Mouse (Mus musculus): ENCODE data around the gene Klhl11.

Gene Klhl11

DNA sequence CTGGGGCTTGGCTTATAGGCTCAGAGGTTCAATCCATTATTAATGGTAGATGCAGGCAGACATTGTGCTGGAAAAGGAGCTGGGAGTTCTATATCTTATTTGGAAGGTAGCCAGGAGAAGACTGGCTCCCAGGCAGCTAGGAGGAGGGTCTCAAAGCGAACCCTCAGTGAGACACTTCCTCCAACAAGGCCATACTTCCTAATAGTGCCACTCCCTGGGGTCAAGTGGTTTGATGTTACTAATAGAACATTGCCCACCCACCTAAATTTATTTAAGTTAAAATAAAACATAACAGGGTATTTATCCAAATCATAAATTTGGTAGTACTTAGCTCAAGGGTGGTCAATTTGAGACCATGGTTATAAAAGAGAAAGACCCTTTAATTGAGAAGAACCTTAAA, 6.7 kb downstream of the Klhl11 start:
- DNase-seq: no peak

DNA sequence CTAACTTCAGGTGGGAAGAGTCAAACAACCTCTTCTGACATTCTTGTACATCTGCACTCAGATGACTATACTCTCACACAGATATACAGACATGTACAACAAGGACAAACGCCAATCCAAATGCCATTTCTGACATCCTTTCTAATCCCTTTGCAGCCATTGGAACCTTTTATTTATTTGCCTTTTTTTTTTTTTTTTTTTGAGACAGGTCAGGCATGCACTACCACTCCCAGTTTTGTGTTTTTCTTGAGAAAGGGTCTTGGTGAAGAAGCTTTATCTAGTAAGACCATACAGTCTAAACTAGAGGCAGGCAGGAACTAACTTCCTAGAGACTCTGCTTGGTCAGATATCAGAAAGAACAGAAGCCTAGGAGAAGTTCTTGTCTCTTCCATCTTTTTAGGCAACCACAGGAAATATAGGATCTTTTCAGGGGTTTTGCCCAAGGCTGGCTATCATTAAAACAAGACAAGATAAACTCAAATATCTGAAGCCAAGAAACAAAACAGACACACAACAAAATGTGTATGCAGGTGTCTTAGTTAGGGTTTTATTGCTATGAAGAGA, 7.2 kb downstream of the Klhl11 start:
- DNase-seq: no peak

DNA sequence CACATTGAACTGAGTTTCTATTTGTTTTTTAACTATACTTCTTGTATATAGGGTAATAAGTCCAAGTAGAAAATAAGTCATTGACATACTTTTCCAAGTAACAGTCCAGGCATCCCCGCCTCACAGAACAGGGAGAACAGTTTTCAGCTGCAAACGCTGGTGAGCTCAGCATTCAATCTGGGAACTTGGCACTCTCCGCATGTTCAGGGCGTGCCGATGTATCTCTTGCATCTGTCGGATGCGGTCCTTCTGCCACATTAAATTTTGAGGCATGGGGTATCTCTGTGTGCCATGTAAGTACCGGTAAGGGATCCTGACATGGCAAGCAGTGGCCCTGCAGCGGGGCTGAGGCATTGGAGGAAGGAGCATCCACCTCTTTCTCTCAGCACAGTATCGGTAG, 9.8 kb downstream of the Klhl11 start:
- DNase-seq: peak; percentile 23 to 29

DNA sequence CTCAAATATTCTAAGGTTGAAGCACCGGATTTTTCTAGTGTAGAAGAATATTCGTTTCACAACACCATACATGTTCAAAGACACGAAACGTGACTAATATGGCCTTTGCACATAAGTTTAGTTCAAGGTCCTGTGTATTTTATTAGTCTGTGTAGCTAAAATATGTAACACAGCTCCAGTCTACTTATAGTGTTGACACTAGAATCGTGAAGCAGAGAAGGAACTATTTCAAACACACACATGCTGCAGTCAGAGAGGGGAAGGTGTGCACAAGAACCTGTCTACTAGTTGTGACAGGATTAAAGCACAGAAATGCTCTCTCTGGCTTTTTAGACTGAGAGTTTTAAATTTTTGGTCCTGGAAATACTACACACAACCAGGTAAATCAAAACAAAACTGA, 14.8 kb downstream of the Klhl11 start:
- DNase-seq: no peak

DNA sequence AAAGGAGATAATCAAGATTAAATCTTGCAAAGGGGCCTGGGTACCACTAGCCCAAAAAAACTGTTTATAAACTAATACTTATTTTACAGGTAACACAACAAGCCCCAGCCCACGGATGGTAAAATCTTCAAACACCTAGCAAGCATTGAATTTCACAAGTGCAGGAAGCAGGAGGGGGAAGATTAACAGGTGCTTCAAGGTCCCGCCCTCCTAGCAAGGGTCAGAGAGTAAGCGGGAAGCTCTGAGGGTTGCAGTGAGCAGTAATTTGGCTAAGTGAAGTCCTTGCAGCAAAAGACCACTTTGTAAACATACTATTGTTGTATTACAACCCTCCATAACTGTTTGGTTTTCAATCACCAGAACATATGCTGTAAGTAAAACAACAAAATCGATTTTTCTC, 15.3 kb downstream of the Klhl11 start:
- DNase-seq: no peak

DNA sequence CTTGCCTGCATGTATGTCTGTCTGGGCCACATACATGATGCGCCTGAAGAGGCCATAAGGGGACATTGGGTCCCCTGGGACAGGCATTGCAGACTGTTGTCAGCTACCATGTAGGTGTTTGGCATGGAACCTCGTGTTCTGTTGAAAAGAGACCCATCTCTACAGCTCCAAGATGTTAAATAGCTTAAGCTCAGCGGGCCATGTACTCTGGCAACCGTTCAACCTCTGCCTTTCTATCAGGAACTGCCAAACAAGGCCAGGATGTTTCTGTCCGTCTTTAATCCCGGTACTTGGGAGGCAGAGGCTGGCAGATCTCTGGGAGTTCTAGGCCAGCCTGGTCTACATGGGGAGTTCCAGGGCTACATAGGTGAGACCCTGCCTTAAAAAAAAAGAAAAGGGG, 29.9 kb downstream of the Klhl11 start:
- no peak for DNase-seq

DNA sequence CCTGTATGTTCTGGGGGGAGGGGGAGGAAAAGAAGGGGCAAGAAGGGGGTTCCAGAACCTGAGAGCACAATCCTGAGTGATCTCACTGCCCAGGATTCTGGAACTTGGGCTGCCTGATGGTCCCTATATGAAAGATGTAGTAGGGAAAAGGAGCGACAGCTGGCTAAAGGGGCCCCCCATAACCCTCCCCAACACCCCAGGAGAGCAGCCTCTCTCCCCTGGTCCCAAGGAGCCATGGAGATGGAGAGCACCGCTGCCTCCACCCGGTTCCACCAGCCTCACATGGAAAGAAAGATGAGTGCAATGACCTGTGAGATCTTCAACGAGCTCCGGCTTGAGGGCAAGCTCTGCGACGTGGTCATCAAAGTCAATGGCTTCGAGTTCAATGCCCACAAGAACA, 30.7 kb downstream of the Klhl11 start, which contains the start of the genes Nt5c3b and Klhl10:
Gene Nt5c3b, minus strand, starts transcription at position 12 of the 400 bp plus-strand sequence.
Gene Klhl10, plus strand, starts transcription at position 121 of the 400 bp plus-strand sequence.
- no peak for DNase-seq

DNA sequence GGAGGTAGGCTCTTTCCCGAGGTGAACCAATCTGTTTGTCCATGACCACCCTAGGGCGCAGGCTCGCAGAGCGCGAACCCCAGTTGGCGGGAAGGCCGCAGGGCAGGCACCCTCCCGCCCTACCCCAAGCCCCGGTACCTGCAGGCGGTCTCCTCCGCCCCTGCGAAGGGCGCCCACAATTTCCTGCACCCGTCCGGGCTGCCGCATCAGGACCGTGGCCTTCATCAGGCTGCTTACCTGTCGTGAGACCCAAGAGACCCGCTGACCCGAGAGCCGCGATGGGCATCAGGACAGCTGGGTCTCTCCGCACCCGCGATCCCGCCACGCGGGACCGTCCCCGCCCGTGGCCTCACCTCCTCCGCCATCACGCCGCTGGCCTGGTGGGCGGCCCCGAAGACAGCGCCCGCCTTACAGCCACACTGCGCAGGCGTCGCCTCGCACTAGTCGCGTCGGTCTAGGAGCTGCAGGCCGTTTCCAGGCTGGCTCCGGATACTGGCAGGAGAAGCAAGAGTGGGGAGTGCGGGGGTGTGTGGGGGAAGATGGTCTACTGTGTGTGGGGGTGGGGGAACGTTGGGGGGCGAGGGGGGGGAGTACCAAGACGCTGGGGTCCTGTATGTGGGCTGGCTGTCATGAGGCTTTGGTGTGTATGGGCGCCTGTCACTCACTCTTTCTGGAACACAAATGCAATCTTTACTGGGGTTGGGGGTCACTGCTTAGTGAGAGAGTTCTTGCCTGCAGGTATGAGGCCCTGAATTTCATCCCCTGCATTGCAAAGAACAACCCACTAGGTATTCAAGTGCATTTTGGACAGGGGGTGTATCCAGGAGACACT, 31.6 kb downstream of the Klhl11 start:
- peak; percentile 89 for DNase-seq

DNA sequence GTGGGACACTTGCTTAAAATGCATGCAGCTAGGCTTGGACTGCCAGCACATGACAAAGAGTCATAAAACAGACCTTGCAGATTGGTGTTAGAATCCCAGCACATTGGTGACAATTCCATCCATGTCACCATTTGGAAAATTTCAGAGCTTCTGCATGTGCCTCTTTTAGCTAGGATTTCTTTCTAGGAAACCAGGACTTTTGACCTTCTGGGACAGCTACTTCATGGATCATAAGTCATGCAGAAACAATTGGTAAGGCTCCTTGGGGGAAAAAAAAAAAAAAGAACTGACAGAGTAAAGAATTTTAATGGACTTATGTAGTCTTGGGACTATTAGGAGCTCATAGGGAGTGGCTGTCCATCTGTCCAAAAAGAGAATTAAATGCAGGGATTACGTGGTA, 34.6 kb downstream of the Klhl11 start:
- no peak for DNase-seq

DNA sequence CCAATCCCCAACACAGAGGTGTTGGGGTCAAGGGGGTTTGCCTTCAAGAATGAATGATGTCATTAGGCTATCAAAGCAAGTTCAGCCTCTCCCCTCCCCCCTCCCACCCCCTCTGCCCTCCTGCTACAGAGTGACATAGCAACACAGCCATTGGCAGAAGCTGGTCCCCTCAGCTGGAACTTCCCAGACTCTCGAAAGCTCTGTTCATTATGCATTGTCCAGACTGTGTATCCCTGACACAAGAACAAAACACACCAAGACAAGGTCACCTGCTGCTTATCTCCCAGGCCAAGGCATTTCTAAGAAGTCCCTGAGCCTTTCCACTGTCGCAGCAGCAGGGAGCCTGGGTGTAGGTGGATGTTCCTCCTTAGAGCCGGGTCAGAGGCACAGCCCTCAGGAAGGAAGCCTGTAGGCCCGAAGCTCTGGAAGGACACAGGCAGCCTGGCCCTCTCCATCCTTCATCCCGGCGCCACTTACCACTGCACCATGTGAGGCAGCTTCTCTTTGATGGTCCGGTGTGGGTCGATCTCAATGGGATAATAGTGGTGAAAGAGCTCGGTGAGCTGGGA, 36.8 kb downstream of the Klhl11 start:
- DNase-seq: no peak

DNA sequence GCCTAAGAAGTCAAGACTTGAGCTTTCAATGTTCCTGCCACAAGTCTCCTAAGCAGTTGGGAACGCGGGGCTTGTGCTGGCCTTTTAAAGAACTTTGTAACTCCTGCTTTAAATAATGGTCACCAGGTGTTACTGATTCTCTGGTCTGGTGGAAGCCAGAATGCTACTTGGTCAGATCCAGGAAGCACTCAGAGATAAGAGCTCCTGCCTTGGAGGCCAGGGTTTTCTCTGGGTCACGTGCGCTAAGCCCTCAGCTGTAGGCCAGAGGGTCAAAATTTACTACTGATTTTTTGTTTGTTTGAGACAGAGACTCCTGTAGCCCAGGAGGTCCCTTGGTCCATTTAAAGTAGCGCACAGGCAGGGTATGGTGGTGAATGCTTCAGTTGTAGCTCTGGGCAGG, 40.5 kb downstream of the Klhl11 start:
- DNase-seq: no peak

DNA sequence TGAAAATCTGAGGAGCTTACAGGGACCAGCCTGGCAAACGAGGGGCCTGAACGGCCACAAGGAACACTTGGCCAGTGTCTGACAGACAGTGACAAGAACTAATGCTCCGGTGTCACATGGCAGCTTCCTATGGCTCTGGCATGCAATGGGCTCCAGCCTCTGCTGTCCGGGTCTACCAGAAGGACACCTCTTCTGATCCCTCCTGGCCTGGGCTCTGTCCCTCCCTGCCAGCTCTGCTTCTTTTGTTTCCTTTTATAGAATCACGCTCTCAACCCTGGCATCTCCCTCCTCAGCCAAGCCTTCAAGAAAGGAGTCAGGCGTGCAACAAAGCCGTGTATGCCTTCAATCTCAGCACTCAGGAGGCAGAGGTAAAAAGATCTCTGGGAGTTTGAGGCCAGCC, 42.5 kb downstream of the Klhl11 start:
- DNase-seq: no peak

DNA sequence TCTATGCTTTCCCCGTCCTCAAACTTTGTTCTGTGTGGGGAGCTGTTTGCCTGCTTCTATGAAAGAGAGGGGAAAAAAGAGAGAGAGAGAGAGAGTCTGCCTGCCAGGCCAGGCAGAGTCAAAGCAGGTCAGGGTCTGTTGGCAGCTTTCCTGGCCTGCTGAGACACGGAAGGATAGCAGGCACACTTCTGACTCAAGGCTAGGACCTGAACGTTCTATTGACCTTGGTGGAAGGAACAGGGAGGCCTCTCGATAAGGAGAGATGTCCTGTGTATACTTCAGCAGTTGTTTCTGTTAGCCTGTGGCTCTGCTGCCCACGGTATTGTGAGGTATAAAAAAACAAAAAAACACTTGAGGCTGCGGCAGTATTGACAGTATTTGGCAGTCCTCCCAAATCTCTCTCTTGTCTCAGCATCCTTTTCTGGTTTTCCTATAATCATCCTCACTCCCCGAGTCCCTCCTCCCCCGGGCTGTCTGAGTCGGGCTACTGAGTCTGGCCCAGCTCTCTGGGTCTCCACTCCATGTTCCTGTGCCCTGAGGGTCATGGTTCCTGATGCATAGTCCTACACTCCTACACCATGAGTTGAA, 43.8 kb downstream of the Klhl11 start:
- DNase-seq: peak; percentile 32 to 40

DNA sequence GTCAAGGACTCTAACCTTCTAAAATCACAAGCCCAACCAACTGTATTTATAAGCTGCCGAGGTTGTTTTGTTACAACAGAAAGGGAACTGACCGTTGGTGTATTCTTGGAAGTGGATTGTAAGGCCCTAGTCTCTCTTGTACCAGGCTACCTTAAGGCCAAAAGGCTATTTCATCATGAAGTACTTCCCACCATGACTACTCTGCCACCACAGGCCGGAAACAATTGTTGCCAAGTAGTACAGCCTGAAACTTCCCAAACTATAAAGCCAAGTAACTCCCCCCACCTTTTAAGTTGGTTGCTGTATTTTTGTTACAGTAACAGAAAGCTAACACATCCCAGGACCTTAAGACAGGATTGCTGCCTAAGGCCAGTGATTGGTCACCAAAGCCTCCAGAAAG, 45.7 kb downstream of the Klhl11 start:
- no peak for DNase-seq

DNA sequence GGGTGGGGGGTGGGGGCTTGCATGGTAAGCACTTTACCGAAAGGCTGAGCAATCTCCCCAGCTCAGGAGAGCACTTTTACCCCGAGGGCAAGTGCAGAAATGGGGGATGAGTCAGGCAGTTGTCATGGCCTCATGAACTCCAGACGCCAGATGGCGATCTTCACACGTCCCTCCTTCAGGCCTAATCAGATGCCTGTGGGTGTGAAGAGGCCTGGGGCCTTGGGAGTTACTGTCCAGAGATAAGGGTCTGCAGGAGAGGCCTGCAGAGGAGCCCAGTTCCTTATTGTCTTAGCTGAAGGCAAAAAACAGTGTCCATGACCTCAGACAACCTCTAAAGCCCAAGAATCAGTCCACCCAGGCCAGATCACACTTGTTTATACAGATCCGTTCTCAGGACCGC, 46.7 kb downstream of the Klhl11 start:
- peak; percentile 79 to 82 for DNase-seq

DNA sequence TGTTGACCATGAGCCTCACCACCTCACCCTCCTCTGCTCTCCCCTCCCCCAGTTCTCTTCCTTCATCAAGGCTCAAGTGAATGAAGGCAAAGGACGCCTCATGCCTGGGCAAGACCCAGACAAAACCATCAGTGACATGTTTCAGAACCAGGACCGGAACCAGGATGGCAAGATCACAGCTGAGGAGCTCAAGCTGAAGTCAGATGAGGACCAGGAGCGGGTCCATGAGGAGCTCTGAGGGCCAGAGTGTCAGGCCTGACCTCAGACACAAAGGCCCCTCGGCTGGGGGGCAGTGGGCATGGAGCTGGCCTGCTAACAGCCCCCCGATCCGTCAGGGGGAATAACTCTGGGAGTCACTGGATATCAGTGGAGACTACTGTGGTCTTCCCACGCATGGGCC, 48.7 kb downstream of the Klhl11 start:
- no peak for DNase-seq

DNA sequence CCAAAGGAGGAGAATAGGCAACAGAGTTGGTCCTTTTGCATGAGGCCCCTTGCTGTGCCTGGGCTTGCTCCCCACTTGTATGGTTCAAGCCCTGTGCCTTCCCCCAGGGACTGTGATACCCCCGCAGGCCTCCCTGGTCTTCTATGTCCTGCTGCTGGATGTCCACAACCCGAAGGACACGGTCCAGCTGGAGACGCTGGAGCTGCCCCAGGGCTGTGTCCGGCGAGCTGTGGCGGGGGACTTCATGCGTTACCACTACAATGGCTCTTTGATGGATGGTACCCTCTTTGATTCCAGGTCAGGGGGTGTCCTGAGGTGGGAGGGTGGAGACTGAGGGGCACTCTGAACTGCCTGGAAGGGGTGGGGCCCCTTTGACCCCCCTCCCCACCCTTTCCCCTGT, 51.0 kb downstream of the Klhl11 start:
- DNase-seq: no peak

DNA sequence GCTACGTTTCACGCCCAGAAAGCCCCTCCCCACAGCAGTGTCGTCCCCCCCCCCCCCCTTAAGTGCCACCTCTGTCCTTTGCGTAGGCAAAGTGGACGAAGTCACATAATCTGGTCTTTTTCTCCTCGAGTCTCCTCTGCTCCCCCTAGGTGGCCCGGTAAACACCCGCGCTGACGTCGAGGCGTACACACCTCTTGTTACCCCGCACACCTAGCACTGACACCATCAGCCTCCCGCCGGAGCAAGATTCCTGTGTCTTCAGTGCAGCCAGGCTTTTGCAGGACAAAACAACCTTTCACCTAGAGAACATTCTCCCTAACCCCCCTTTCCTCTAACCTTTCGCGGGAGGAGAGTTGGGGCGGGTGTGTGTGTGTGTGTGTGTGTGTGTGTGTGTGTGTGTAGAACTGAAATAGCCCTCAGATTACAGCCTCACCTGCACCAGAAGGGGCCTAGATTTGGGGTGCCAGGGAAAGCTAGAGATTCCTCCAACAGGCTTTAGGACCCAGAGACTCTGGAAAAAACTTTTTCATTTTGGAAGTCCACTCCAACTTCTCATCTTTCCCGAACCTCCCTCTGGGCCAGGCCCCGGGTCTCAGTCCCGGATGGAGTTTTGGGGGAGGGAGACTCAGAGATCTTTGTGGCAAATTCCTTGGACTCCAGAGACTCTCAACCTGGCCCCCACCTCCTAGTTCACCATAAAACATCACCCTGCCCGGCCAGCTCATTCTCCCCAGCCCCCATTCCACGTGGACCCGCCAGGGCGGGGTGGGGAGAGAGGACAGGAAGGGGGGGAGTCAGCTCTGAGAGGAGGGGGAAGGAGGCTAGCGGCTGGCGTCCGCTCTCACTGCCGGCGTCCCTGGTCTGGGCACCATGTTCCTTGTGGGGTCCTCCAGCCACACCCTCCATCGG, 57.4 kb downstream of the Klhl11 start, which contains the start of gene Fkbp10:
Gene Fkbp10, plus strand, starts transcription at position 784 of the 909 bp plus-strand sequence.
- peak in 1 of 2 experiments; percentile 37 for DNase-seq

DNA sequence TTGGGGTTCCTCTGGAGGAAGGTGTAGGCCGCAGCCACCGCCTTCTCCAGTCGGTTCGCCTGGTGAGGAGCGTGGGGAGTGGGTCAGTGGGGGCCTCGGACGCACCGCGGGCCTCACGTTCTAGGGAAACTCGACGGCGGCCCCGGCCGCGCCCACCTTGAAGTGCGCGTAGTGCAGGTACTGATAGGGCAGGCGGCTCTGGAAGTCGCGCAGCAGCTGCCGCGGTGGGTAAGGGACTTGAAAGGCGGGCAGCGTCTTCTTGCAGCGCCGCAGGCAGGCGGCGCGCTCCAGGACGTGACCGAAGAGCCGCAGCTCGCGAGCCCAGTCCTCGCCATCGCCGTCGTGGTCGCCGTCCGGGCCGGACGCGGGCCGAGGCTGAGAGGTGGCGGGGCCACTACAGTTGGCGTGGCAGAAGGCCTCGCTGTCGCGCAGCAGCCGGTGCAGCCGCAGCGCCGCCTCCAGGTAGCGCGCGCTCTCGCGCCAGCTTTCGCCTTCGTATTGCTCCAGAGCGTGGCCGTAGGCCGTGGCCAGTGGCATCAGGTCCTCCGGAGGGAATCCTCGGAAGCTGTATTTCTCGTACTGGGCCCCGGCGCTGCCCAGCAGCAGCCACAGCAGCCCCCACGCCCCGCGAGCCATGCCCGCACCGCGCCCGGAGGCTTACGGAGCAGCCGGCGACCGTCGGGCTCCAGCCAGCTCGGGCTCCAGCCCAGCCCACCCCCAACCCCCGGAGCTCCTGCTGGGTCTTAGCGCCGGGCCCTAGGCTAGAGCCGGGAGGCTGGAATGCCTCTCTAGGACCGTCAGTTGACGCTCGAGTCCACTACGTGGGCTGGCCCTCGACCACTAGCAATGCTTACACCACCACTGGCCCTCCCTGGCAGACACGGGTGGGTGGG, 58.3 kb downstream of the Klhl11 start, which contains the start of gene P3h4:
Gene P3h4, minus strand, starts transcription at position 816 of the 893 bp plus-strand sequence.
- DNase-seq: peak; percentile 90 to 93

DNA sequence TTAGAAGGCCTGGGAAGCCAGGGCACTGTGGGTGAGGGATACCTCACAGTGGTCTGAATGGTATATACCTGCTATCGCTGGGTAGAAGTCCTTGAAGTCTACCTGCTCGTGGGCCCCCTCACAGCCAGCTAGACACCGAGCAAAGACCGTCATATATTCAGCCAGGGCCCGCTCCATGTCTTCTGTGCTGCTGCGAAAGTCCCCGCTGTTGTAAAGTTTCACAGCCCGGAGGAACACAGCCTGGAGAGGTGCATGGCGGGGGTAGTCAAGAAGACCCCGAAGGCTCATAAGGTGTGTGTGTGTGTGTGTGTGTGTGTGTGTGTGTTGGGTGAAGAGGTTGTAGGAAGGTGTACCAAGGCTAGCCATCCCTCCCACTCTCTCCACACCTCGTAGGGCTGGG, 59.0 kb downstream of the Klhl11 start:
- no peak for DNase-seq

Measured in cerebellum, adult 18-20 months (tissue).